Mouse (Mus musculus) ES-E14 (cell line): ENCODE results near the gene Ncs1.

Experiments used
- HCFC1 ChIP-seq: IDR thresholded peaks from 2 replicates; pipeline ENCODE4 v1.6.1; 2012; ENCODE audit warnings: low read length, inconsistent platforms, borderline replicate concordance; ENCODE audit not compliant: insufficient read depth
- ZNF384 ChIP-seq: IDR thresholded peaks from 2 replicates; pipeline ENCODE4 v1.6.1; 2012; ENCODE audit warnings: low read depth, low read length, inconsistent platforms

GRCm38 (mm10) chr2:31219470-31219869 lies 26.2 kb upstream of the Ncs1 start:
- no peak for TF ChIP-seq ZNF384
- TF ChIP-seq HCFC1, result no peak
